Mouse (Mus musculus): ENCODE data around the gene 4930544D05Rik.
"Not testable (repeated sequence)": the region's sequence is repeated elsewhere in the genome, so short reads cannot be mapped to it uniquely, and the experiment has no call there.

The 4930544D05Rik gene

DNA sequence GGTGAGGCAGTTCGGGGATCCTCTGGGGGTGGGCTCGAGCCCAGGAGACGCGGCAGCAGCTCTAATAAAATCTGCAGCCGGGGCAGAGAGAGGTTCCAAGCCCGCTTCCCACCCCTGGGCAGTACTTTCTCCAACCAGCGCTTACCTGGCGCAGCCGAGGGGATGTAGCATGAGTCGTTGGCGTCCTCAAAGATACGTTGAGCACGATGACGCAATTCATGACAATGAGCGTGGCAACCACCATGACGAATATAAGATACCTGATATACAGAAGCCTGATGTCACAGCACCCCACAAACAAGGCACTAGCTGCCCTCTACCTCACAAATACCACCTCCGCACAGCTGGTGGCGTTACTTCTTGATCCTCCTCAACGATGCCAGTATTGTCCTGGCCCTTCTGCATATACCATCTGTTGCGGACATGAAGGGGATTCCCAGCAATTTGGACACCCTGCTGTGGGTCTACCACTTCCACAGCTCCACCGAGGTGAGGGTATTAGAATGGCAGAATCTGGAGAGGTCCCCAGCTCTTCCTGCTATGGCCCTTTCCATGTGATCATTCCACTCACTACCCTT is at the start of gene 4930544D05Rik:
TSS of gene 4930544D05Rik (plus strand) at position 333 of the 578 bp plus-strand sequence.
- no peak for DNase-seq

DNA sequence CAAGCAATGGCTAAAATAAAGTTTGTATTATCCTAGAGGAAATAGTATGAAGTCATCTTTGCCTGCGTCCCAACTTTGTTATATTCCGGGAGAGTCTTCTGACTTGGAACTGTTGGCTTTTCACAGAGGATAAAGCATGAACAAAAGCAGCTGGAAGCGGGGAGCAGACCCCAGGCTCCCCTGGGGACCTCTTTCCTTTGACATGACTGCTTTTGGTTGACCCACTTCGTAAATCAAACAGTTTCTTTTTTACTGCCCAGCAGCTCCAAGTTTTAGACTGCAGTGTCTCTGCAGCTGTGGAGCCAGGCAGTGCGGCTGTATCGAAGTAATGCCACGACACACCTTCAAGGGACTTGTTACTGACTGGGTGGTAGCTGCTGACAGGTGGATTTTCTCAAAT is 49.1 kb upstream of the 4930544D05Rik start:
- no peak for DNase-seq

DNA sequence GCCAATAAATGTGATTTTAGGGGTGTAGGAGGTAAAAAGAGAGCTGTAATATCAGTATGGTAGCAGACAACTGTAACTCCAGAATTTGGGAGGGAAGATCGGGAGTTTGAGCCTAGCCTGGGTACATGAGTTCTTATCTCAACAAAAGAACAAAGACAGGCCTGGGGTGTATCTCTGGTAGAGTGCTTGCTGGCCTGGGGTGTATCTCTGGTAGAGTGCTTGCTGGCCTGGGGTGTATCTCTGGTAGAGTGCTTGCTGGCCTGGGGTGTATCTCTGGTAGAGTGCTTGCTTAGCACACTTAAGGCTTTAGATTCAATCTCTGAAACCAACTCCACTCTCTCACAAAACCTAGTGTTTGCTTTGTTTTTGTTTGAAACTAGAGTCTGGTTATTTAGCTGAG is 45.0 kb upstream of the 4930544D05Rik start:
- not testable (repeated sequence) for DNase-seq

DNA sequence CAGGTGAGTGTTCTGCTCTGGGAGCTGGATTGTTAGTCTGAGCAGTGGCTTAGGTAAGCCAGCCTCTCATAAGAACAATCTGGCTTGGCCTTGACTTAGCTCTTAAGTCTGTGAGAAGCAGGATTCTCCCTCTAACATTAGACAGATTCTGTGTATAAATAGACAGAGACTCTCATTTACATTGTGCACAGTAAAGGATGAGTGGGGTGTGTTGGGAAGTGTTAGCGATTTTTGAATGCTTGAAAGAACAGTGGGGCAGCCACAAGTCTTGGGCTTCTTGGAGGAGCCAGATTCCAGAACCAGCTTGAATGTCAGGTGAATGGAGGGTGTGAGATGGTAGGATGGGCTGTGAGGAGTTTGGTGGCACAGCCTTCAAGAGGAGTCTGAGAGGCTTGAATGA is 44.0 kb upstream of the 4930544D05Rik start:
- no peak for DNase-seq

DNA sequence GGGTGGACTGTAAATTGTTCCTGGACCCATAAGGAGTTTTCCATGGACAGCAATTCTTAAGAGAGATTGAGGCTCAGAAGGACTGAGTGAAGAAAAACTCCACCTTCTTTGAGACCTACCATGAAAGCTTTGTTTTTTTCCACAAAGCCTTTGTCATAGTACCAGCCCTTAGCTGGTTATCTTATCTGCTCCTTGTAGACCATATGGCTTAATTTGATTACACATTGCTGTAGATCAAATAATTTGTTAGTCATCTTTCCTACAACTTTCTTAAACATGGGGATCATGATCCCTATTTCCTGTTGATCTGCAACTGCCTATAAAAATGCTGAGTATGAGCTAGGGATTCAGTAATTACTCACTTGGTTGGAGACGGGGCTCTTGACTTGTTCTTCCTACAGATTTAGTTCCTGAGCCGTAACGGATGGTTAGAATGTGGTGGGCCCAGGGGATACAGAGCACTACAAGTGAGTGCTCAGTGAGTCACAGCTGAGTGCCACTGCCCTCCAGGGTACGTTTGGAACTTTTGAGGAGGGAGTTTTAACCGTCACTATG is 43.2 kb upstream of the 4930544D05Rik start:
- no peak for DNase-seq

DNA sequence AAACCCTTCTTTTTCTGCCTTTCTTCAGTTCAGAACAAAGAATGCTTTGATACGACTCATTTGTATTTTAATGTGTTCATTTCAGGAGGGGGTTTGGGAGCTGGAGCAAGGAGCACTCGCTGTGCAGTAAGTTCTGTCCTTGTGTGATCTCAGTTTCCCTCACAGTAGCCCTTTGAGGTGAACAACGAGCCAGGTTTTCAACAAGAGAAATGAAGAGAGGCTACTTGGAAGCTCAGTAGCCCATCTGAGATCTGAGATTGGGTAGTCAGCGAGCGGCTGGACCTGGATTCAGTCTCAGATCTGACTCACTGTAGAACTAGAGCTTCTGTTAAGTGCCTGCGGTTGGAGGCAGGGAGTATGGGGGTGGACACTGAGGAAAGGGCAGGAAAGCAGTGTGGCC is 41.8 kb upstream of the 4930544D05Rik start:
- DNase-seq = no peak

DNA sequence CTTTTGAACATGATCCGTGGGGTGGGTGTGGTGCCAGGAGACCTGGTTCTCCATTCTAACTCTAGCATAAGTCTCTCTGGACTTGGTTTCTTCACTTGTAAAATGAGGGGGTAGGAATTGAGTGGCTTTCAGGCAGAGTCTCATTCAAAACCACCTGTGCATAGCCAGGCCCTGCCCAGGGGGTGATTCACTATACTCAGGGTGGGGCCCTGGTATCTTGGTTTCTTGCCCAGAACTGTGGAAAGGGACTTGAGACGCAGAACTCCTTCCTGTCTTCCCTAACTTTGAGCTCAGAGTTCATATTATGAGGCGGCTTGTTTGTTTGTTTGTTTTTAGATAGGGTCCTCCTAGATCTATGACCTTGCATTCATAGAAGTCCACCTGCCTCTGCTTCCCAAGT is 38.4 kb upstream of the 4930544D05Rik start:
- no peak for DNase-seq

DNA sequence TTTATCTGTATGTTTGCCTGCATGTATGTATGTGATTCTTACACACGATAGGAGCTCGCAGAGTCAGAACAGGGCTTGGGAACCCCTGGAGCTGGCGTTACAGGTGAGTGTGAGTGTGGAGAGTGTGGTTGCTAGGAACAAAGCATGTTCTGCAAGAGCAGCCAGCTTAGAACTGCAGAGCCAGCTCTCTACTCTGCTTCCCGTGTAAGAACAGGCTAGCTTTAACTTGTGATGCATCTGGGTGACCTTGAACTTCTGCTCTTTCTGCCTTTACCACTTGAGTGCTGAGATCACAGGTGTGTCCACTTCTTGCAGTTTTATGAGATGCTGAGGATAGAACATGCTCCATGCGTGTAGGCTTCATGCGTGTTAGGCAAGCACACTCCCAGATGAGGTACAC is 36.7 kb upstream of the 4930544D05Rik start:
- no peak for DNase-seq

DNA sequence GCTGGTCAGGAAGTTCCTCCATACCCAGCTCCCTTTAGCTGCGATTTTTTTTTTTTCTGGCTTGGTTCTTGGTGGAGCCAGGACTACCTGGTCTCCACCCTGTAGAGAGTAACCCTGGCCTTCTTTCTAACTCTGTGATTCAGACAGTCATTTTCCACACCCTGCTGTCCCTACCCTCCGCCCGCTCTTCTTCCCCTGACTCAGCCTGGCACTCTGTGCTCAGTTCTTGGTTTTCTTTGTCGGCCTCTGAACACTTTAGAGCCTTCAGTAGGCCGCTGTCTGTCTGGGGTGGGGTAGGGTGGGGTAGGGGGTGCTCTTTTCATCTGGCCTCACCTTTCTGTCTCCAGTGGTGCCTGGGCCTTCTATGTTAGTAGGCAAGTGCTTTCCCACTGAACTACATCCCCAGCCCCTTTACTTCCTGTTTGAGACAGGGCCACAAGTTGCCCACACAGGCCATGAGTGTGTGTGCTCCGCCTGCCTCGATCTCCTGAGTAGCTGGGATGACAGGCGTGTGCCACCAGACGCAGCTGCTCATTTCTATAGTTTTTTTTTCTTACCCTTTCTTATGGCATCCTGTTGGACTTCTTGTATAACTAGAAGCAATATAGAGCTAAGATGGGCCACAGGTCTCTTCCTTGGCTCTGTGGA is 35.8 kb upstream of the 4930544D05Rik start:
- peak; percentile 30 for DNase-seq

DNA sequence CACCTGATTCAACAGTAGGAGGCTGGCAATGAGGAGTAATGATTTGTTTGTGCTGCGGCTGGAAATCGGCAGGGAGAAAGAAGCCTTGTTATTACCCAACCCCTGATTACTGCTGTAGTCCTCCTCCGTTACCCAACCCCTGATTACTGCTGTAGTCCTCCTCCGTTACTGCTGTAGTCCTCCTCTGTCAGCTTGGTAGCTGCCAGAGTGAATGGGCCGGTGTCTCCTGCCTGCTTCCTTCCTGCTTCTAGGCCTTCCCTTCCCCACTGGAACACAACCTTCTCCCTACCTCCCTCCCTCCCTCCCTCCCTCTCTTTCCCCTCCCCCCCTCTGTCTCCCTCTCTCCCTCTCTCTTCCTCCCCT is 35.3 kb upstream of the 4930544D05Rik start:
- no peak for DNase-seq

DNA sequence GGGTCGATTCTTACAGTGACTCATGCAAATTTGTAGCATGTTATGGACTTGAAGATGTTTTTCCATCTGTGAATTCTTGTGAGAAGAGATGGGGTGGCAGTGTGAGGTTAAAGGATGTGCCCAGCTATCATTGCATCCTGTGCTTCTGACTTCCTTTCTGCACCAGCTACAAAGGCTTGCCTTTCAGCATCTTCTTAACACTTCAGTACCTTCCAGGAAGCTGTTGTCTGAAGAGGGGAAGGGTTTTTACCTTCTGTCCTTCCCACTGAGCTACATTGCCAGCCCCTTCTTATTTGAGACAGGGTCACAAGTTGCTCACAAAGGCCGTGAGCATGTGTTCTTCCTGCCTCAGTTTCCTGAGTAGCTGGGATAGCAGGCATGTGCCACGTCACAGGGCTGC is 34.7 kb upstream of the 4930544D05Rik start:
- DNase-seq = peak; percentile 32

DNA sequence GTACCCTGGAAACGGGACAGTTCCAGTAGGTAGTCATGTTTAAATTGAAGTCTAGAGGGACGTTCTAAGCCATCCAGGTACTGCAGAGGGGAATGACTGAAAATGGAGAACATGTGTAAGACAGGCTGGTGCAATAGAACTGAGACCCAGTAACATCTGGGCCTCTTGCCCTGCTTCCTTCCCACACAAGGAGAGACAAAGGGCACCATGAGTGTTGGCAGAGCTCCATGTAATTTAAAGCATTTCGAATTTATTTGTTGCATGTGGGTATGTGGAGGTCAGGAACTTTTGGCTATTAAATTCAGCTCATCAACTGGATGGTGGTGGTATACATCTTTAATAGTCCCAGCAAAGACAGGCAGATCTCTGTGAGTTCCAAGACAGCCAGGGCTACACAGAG is 33.5 kb upstream of the 4930544D05Rik start:
- no peak for DNase-seq

DNA sequence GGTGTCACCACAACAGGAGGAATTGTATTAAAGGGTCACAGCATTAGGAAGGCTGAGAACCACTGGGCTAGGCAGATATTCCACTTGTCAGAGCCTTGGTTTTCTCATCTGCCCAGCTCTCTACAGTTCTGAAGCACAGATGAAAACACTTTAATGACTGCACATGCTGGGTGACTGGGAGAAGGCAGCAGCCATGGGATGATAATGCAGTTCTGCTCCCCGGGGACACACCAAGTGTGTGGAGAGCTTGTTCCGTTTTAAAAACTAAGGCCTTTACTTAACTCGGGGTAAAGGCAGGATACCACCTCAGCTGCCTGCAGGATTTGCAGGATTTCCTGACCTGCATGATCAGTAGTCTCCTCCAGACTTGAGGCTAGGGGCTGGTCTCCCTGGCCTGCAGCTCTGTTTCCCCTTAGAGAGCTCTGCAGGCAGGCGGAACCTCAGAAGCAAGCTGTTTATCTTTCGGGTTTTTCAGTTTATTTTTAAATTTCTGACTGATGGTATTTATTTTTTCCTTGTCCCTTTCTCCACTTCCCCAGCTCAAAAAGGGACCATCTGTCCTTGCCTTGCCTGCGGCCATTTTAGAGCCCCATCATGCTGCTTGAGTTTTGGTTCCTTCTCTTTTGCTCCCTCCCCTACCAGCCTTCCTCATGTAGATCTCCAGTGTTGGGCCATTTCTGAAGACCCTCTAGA is 32.5 kb upstream of the 4930544D05Rik start:
- DNase-seq = no peak

DNA sequence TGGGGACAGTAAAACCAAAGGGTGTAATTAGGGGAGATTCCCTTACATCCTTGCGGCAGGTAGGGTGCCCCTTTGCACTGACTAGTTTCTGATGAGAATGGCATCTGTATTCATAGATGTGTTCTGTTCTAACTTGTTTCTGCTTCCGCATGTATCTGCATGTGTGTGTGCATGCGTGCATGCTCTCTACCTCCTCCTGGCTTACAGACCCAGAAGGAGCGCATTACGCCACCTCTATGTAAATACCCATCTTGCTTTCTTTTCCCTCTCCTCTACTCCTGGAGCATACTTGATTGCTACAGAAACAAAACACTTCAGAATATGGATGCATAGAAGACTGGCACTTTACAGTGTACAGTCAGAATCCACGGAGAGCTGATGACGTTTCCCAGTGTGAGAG is 31.9 kb upstream of the 4930544D05Rik start:
- DNase-seq = no peak

DNA sequence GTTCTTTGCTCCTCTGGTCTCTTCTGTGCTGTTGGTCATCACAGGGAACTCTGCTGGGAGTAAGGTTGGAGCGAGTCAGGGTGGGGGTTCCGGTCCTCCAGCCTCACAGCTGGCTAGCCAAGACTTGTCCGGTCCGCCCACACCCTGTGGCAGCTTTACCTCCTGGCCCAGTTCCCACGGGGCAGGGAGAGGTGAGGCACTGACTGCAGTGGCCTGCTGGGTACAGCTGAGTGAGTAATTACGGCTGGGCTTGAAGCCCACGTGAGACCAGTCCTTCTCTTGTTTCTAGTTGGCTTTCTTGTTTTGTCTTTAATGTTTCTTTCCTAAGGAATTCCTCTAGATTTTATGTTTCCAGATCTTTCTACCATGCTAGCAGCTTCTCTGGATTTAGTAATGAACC is 30.2 kb upstream of the 4930544D05Rik start:
- DNase-seq = no peak

DNA sequence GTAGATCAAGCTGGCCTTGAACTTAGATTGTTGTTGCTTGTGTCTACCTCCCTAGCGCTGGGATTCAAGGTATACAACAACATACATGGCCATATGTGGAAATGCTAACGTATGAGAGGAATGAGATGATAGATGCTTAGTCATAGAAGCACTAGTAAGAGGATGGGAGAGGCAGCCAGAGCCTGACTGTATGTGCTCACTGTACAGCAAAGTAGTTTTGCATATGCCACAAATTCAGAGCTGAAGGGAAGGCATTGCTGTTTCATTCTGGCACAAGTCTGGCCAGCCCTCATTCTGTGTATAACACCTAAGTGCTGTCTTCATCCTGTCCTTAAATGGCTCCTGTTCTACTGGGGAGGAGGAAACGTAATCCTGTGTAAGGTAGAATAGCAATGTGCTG is 29.4 kb upstream of the 4930544D05Rik start:
- no peak for DNase-seq

DNA sequence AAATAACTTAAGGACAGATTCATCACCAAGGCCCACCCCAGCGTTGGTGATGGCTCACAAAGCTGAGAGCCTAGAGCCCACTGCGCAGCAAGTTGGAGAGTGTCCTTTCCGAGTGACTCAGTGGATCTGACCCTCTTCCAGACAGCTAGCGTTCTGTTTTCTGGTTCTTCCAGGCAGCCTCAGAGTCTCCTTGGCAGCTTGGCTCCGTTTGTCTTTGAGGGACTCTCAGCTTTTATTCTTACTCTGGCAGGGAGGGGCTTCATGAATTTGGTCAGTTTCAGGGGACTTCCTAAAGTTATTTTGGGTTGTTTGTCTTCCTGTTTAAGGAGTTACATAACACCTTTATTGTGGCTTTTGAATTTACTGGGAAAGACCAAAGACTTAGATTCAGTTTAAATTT is 28.7 kb upstream of the 4930544D05Rik start:
- DNase-seq = no peak

DNA sequence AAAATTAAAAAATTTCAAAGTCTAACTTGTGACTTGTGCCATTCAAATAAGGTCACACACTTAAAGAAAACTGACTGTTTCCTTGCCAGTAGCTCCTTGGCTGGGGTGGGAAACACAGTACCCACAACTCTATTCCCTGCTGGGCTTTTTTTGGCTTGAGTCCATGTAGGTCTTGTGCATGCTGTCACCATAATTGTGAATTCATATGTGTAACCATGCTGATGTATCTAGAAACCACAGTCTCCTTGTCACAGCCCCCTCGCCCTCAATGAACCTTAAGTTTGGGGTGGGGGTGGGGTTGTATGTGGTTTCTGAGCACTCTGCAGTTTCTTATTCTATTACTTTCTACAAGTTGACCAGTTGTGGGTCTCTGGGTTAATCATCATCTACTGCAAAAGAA is 23.9 kb upstream of the 4930544D05Rik start:
- DNase-seq = no peak

DNA sequence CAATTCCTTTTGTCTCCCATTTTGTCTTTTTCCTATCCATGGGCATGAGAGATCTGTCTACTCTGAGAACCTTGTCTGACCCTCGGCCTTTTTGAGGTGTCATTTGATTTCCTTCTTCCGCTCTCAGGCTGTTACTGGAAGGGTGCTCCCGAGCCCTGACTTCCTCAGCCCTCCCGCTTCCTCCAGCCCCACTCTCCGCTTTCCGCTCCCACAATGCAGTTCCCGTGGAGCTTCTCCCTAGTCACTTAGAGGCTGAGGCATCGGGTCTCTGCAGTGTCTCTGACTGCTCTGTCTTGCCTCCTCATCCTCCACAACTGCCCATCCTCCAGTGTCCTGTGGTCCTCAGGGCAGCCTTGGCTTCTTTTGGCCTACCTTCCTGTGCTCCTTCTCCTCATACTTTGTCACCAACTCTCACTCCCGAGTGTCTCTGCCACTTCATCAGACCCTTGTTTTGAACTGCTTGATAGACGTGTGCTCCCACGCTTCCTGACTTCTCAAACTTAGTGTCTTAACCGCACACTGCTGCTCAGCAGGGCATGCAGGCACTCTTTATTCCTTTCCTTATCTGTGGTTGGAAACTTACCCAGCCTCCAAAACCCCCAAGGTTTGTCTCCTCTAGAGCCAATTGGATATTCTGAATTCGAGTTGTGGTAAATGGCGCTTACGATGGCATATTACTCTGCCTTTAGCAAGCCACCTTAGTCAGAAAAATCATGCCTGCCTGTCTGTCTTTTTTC is 21.2 kb upstream of the 4930544D05Rik start:
- DNase-seq = no peak

DNA sequence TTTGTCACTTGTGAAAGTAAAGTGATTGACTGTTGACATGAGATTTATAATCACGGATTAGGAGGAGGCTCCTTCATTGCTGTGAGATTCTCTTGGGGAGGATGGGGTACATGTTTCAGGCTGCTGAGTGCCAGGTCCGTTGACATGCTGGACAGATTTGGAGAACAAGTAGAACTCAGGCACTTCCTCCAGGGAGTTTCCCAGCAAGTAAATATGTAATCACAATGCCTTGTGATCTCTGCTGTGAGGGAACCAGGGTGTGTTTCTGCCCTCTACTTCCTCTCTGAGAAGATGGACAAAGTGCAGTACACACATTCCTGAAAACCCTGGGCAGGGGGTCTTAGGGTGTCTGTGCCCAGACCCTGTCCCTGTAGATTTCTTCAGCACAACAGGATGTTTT is 20.0 kb upstream of the 4930544D05Rik start:
- no peak for DNase-seq

DNA sequence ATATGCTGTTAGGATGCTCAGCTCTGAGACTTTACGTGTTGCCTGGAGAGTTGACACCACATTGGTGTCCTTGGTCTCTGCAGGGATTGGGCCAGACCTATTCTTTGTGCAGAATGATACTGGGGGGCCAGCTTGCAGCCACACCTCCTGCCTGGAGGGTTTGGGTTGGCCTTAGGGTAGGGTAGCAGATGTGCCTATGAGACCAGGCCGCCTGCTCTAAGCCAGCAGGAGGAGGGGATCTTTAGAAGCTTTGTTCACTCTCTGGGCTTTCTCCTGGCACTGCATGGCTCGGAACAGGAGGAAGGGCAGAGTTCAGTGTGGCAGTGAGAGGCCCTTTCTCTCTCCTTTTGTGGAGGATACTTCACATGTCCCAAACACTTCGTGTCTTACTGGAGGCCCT is 19.6 kb upstream of the 4930544D05Rik start:
- DNase-seq = no peak

DNA sequence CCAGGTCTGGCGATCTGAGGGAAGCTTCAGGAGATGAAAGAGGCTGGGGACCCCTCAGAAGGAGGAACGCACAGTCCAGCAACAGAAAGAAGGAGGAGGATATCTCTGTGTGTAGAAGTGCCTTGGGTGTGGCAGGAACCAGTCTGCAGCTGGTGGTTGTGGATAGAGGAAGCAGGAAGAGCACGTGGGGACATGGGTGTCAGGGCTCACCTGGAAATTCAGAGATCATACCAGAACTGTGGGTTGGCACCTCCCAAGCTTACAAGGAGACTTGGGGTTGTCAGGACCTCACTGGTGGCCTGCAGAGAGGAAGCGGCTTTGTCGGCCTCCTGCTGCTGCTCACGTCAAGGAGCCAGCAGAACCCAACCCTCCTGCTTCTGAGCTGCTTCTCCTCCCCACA is 18.3 kb upstream of the 4930544D05Rik start:
- no peak for DNase-seq

DNA sequence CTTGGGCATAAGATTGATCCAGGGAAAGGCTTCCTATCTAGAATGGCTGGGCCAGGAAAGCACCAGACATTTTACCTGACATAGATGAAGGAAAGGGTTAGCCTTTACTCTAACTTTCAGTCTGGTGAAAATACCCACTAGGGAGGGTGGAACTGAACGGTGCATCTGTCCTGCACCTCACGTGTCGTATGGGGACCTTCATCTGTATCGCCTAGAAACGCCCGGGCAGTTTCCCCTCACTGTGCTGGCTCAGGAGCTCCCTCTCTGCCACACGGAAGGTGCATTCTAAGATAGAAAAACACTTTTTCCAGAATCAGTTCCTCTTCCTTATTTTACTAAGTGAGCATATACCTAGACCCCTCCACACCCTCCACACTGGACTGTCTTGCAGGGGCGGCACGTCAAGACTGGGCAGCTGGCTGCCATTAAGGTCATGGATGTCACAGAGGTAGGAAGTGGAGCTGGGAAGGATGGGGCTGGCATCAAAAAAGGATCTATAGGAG is 17.1 kb upstream of the 4930544D05Rik start:
- DNase-seq = no peak
